Mouse (Mus musculus) regulatory T cell (primary cell): ENCODE results near the gene Fuca2.
"Not testable (repeated sequence)": the region's sequence is repeated elsewhere in the genome, so short reads cannot be mapped to it uniquely, and the experiment has no call there.

ENCODE experiments used
- in situ Hi-C: fragments of 300-600 bp; cut with MboI, MseI; formaldehyde crosslinking; loops from one replicate; pipeline ENCODE4 v1.15.1; 2025; ENCODE audit warnings: high pct_unique_total_duplicates

The Fuca2 gene

GRCm38 (mm10) chr10:13499331-13499730 lies at the start of gene Fuca2:
TSS of gene Fuca2 (plus strand) at chr10:13499540.
- in situ Hi-C loops, result no loop called here

- in situ Hi-C loops, result no loop called here
Measured at GRCm38 (mm10) chr10:13451640-13452039, 47.7 kb upstream of the Fuca2 start.

- in situ Hi-C loops, result no loop called here
Measured at GRCm38 (mm10) chr10:13453200-13453990, 45.9 kb upstream of the Fuca2 start.

GRCm38 (mm10) chr10:13464295-13464694 lies 35.0 kb upstream of the Fuca2 start:
- in situ Hi-C loops, result not testable (repeated sequence)

GRCm38 (mm10) chr10:13466925-13467324 lies 32.4 kb upstream of the Fuca2 start:
- in situ Hi-C loops, result no loop called here

GRCm38 (mm10) chr10:13468025-13468529 lies 31.3 kb upstream of the Fuca2 start:
- in situ Hi-C loops, result not testable (repeated sequence)

GRCm38 (mm10) chr10:13470236-13470635 lies 29.1 kb upstream of the Fuca2 start:
- in situ Hi-C loops, result no loop called here

- in situ Hi-C loops, result no loop called here
Measured at GRCm38 (mm10) chr10:13473287-13473832, 26.0 kb upstream of the Fuca2 start.

GRCm38 (mm10) chr10:13473833-13474567 lies 25.3 kb upstream of the Fuca2 start, which contains the start of gene Phactr2:
TSS of gene Phactr2 (minus strand) at chr10:13474412.
- in situ Hi-C loops, result no loop called here

- in situ Hi-C loops, result no loop called here
Measured at GRCm38 (mm10) chr10:13474568-13474955, 24.8 kb upstream of the Fuca2 start.

- in situ Hi-C loops, result no loop called here
Measured at GRCm38 (mm10) chr10:13475121-13475520, 24.2 kb upstream of the Fuca2 start.

GRCm38 (mm10) chr10:13479341-13479740 lies 20.0 kb upstream of the Fuca2 start:
- in situ Hi-C loops, result no loop called here

GRCm38 (mm10) chr10:13485958-13486357 lies 13.4 kb upstream of the Fuca2 start:
- in situ Hi-C loops, result no loop called here

- in situ Hi-C loops, result no loop called here
Measured at GRCm38 (mm10) chr10:13489671-13490070, 9.7 kb upstream of the Fuca2 start.

GRCm38 (mm10) chr10:13493978-13494686 lies 5.2 kb upstream of the Fuca2 start:
- in situ Hi-C loops, result no loop called here

- in situ Hi-C loops, result no loop called here
Measured at GRCm38 (mm10) chr10:13496315-13496714, 3.0 kb upstream of the Fuca2 start.

GRCm38 (mm10) chr10:13500473-13500872 lies 1.1 kb downstream of the Fuca2 start:
- in situ Hi-C loops, result no loop called here

GRCm38 (mm10) chr10:13500938-13501496 lies 1.7 kb downstream of the Fuca2 start:
- in situ Hi-C loops, result no loop called here

- in situ Hi-C loops, result not testable (repeated sequence)
Measured at GRCm38 (mm10) chr10:13501533-13501932, 2.2 kb downstream of the Fuca2 start.

- in situ Hi-C loops, result no loop called here
Measured at GRCm38 (mm10) chr10:13502371-13502770, 3.0 kb downstream of the Fuca2 start.

GRCm38 (mm10) chr10:13521857-13522256 lies 22.5 kb downstream of the Fuca2 start:
- in situ Hi-C loops, result no loop called here
